In genomic region chr11:74555716-74556374, GRCm38 (mm10) we compare ENCODE assay signal across 8 mouse cellular contexts. TPM values are rescaled to one million over a fixed set of nuclear protein-coding genes. Genes with fewer than 3 reads are reported as not detected.
DNase-seq lines count a peak whose midpoint lies in the region; ATAC-seq and TF ChIP-seq lines count a peak whose summit lies in the region.

No protein-coding gene starts in this region.

- ATAC-seq in frontal cortex, adult (ENCODE audit: low TSS enrichment), result 0 out of 2 replicates have a peak, but pooled peaks have one; percentile 18
- ATAC-seq in heart, embryonic 12.5 days (ENCODE audit: insufficient number of reproducible peaks, low FRiP score), result peak; percentile 45; the same call in 1 of the 2 replicates
- ATAC-seq in limb, embryonic 13.5 days (ENCODE audit: low FRiP score, low read depth), result 0 out of 2 replicates have a peak, but pooled peaks have one; percentile 32
- no peak for ATAC-seq in midbrain, postnatal 0 days (ENCODE audit: low FRiP score)

- no peaks in the 10 kb centered on the region for H3K9me3 ChIP-seq in heart, embryonic 12.5 days (replicated peaks)
- H3K9me3 ChIP-seq in limb, embryonic 13.5 days, result no peaks in the 10 kb centered on the region
- H3K9me3 ChIP-seq in midbrain, postnatal 0 days (ENCODE audit: low read length), result no peaks in the 10 kb centered on the region

- DNase-seq in frontal cortex, postnatal 36 days (ENCODE audit: low spot score in 2 of 2), result no peak
- peak; percentile 71 for DNase-seq in WW6 (ENCODE audit: low read depth, low spot score)
- DNase-seq in midbrain, postnatal 0 days (ENCODE audit: low spot score), result no peak
- no peak for DNase-seq in retina, postnatal 1 day
- DNase-seq in ovary, postnatal 36 days (ENCODE audit: low spot score), result no peak

- H3K4me1 ChIP-seq in heart, embryonic 12.5 days (replicated peaks), result peaks cover 37% of the 10 kb centered on the region
- H3K4me1 ChIP-seq in limb, embryonic 13.5 days, result peaks cover 14% of the 10 kb centered on the region
- H3K4me1 ChIP-seq in midbrain, postnatal 0 days (ENCODE audit: insufficient read depth, low read length), result peaks cover 14% of the 10 kb centered on the region; the same call in 1 of the 2 replicates

- H3K4me2 ChIP-seq in heart, embryonic 12.5 days, result no peak overlapping the region
- no peak overlapping the region for H3K4me2 ChIP-seq in limb, embryonic 13.5 days (replicated peaks)
- no peak overlapping the region for H3K4me2 ChIP-seq in midbrain, postnatal 0 days (ENCODE audit: low read depth, low read length, poor library complexity, severe bottlenecking)

- no peak for TF ChIP-seq CTCF in midbrain, postnatal 0 days (IDR thresholded peaks at IDR 0.05)

- H3K4me3 ChIP-seq in heart, embryonic 12.5 days, result no peak overlapping the region
- H3K4me3 ChIP-seq in limb, embryonic 13.5 days, result no peak overlapping the region
- H3K4me3 ChIP-seq in midbrain, postnatal 0 days (ENCODE audit: low read depth, low read length), result no peak overlapping the region

- 53% methylated on average over 9 of the region's 9 CpGs for WGBS in heart, embryonic 12.5 days
- 46% methylated on average over 9 of the region's 9 CpGs for WGBS in limb, embryonic 13.5 days
- WGBS in midbrain, postnatal 0 days, result 47% methylated on average over 9 of the region's 9 CpGs

- peak overlapping the region; percentile 13; the same call in 1 of the 2 replicates for H3K27ac ChIP-seq in heart, embryonic 12.5 days (ENCODE audit: poor library complexity, severe bottlenecking)
- H3K27ac ChIP-seq in limb, embryonic 13.5 days, result no peak overlapping the region
- H3K27ac ChIP-seq in midbrain, postnatal 0 days (ENCODE audit: low read depth, low read length), result peak overlapping the region; percentile 68

- H3K9ac ChIP-seq in heart, embryonic 12.5 days, result no peak overlapping the region
- no peak overlapping the region for H3K9ac ChIP-seq in limb, embryonic 13.5 days
- no peak overlapping the region for H3K9ac ChIP-seq in midbrain, postnatal 0 days (replicated peaks; ENCODE audit: low read length, poor library complexity, severe bottlenecking)

- no peaks in the 10 kb centered on the region for H3K36me3 ChIP-seq in heart, embryonic 12.5 days
- no peaks in the 10 kb centered on the region for H3K36me3 ChIP-seq in limb, embryonic 13.5 days
- no peaks in the 10 kb centered on the region for H3K36me3 ChIP-seq in midbrain, postnatal 0 days (ENCODE audit: insufficient read depth, low read length)

- H3K27me3 ChIP-seq in heart, embryonic 12.5 days (replicated peaks), result no peaks in the 10 kb centered on the region
- no peaks in the 10 kb centered on the region for H3K27me3 ChIP-seq in limb, embryonic 13.5 days
- H3K27me3 ChIP-seq in midbrain, postnatal 0 days (ENCODE audit: insufficient read depth, low read length), result no peaks in the 10 kb centered on the region

RNA-seq across cellular contexts. Expression of gene Rap1gap2, which starts 54.9 kb away (rescaled TPM):
- polyA plus RNA-seq in heart, embryonic 12.5 days (2016; fragmentation: Nextera tagmentation; extraction: Ambion mirVana), result 9.1 and 9.3 TPM in 2 replicates
- polyA plus RNA-seq in limb, embryonic 13.5 days (2015; fragmentation: Nextera tagmentation; extraction: Ambion mirVana), result 1.0 and 1.2 TPM in 2 replicates
- total RNA-seq in midbrain, postnatal 0 days (2014; rRNA removed), result 48.2 and 49.1 TPM in 2 replicates
- polyA plus RNA-seq in midbrain, postnatal 0 days (2015; fragmentation: Nextera tagmentation; extraction: Ambion mirVana), result 11.0 and 12.1 TPM in 2 replicates
